Mouse (Mus musculus): ENCODE results near the gene Rnf20.

Gene Rnf20

GRCm38 (mm10) chr4:49639913-49640312 lies 8.1 kb downstream of the Rnf20 start:
- DNase-seq (ENCODE audit: inconsistent age in 2 of 2, low spot score in 1 of 2) = no peak

- DNase-seq (ENCODE audit: inconsistent age in 2 of 2, low spot score in 1 of 2) = no peak
Measured at GRCm38 (mm10) chr4:49659421-49659820, 27.6 kb downstream of the Rnf20 start.

- no peak for DNase-seq (ENCODE audit: inconsistent age in 2 of 2, low spot score in 1 of 2)
Measured at GRCm38 (mm10) chr4:49661664-49662063, 29.9 kb downstream of the Rnf20 start.

GRCm38 (mm10) chr4:49662231-49662630 lies 30.4 kb downstream of the Rnf20 start:
- DNase-seq (ENCODE audit: inconsistent age in 2 of 2, low spot score in 1 of 2) = no peak

GRCm38 (mm10) chr4:49664850-49665249 lies 33.0 kb downstream of the Rnf20 start:
- no peak for DNase-seq (ENCODE audit: inconsistent age in 2 of 2, low spot score in 1 of 2)

GRCm38 (mm10) chr4:49676071-49676470 lies 44.3 kb downstream of the Rnf20 start:
- DNase-seq (ENCODE audit: inconsistent age in 2 of 2, low spot score in 1 of 2) = no peak

GRCm38 (mm10) chr4:49676790-49677189 lies 45.0 kb downstream of the Rnf20 start:
- no peak for DNase-seq (ENCODE audit: inconsistent age in 2 of 2, low spot score in 1 of 2)

- DNase-seq (ENCODE audit: inconsistent age in 2 of 2, low spot score in 1 of 2) = no peak
Measured at GRCm38 (mm10) chr4:49680171-49680875, 48.5 kb downstream of the Rnf20 start.

GRCm38 (mm10) chr4:49681812-49682211 lies 50.0 kb downstream of the Rnf20 start, which contains the start of gene Ppp3r2:
Gene Ppp3r2, minus strand, starts transcription at chr4:49682024.
- DNase-seq (ENCODE audit: inconsistent age in 2 of 2, low spot score in 1 of 2) = no peak

- DNase-seq (ENCODE audit: inconsistent age in 2 of 2, low spot score in 1 of 2) = peak; percentile 43 to 81
Measured at GRCm38 (mm10) chr4:49688594-49689288, 56.9 kb downstream of the Rnf20 start.

- DNase-seq (ENCODE audit: inconsistent age in 2 of 2, low spot score in 1 of 2) = no peak
Measured at GRCm38 (mm10) chr4:49691405-49692194, 59.8 kb downstream of the Rnf20 start.
